Mouse (Mus musculus): ENCODE measurements at regions not wholly inside any gene's neighbourhood (a gene's known extent, or its start where the extent isn't known, plus 50 kb on each side); places are given as distances from the start of the nearest gene placed in this dataset.

- no peak for DNase-seq (ENCODE audit: low read depth, low spot score)
Observed at GRCm38 (mm10) chr11:92858170-92858569, 239.7 kb upstream of the Car10 start.

DNA sequence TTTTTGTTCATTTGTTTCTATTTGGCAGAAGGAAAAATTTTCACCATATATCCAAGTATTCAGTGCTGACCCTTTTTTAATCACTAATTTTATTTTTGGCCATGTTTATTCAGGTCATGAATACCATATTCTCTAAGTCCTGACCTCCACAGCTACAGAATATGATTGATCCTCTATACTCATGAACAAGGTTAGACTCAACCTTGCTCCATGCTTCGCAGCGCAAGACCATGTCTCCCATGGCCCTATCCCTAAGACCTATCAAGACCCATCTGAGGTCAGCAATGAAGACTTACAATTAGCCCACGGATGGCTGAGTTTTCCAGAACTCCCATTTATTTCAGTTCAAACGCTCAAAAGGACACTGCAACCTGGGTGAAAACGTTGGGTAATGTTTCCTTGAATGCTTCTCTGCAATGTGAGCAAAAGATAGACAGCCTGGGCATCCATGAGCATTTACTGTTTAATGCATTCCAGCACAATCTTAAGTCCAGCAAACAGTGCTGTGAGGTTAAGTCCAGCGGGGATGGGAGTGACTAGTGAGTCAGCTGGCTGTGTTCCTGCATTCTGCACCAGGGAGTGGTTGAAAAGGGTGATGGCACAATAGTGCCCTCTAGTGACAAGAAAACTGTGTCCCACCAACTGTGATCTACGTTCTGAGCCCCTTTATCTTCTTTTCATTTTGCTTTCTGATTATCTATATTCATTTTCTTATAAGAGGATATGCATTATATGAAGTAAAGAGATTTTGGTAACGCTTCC lies 208.0 kb upstream of the Car10 start:
- DNase-seq (ENCODE audit: low read depth, low spot score) = peak; percentile 64

- DNase-seq (ENCODE audit: low read depth, low spot score) = no peak
Observed at GRCm38 (mm10) chr11:92899296-92899695, 198.5 kb upstream of the Car10 start.
